In the genomic region with DNA sequence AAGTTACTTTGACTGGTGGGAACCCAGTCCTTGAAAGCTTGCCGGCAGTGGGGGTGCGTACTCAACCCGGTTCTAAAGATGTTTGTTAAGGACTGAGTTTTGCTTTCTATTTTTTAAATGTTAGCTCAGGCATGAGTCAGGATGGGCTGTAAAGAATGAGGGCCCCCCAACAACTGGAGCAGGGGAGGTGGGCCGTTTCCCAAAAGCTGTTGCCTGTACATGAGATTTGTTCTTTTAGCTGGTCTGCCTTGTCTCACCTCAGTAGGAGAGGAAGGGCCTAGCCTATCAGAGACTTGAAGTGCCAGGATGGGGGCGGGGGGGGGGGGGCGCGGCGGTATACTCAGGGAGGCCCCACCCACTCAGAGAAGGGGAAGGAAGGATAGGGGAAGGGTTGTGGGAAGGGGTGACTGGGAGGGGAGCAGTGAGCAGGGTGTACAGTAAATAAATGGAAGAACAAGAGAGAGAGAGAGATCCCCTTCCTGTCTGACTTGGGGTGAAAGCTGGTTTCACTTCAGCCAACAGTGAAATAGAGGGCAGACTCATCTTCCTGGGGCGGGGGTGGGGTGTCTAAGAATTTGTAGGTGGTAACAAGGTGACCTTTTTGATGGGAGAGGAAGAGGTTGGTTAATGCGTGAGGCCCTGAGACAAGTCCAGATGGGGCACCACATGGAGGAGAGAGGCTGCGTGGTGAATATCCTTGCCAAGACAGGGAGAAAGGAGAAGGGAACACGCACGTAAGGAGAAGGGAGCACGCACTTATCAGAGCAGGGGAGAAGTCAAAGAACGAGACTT, we compare ENCODE assay signal across 15 mouse cellular contexts.
DNase-seq lines count a peak whose midpoint lies in the region; ATAC-seq and TF ChIP-seq lines count a peak whose summit lies in the region.
"Had no signal": no experiment of that assay in that cellular context is flagged by ENCODE, and none has a peak within 500 bp of the region (broad histone marks: within the 10 kb centered on the region; RNA-seq: fewer than 3 reads in every experiment).

No protein-coding gene starts in this region.

- TF ChIP-seq EP300 in stomach, postnatal 0 days (optimal IDR thresholded peaks at IDR 0.05) = no peak

- no peak overlapping the region for H3K27ac ChIP-seq in heart, embryonic 15.5 days
- no peak overlapping the region for H3K27ac ChIP-seq in stomach, embryonic 14.5 days (ENCODE audit: low read length)
- no peak overlapping the region for H3K27ac ChIP-seq in stomach, postnatal 0 days (replicated peaks)
- no peak overlapping the region for H3K27ac ChIP-seq in kidney, embryonic 14.5 days (ENCODE audit: low read depth, low read length)
- H3K27ac ChIP-seq: embryonic facial prominence, embryonic 10.5 days; hindbrain, embryonic 15.5 days; kidney, postnatal 0 days; midbrain, embryonic 15.5 days had no signal

- H3K4me2 ChIP-seq in heart, embryonic 15.5 days = peak overlapping the region; percentile 13; the same call in 1 of the 2 replicates
- no peak overlapping the region for H3K4me2 ChIP-seq in stomach, embryonic 14.5 days (replicated peaks; ENCODE audit: low read depth, low read length)
- H3K4me2 ChIP-seq in stomach, postnatal 0 days (replicated peaks; ENCODE audit: low read depth) = no peak overlapping the region
- H3K4me2 ChIP-seq in kidney, embryonic 14.5 days (replicated peaks; ENCODE audit: low read depth, low read length) = no peak overlapping the region
- H3K4me2 ChIP-seq: hindbrain, embryonic 15.5 days; midbrain, embryonic 15.5 days had no signal

- no peaks in the 10 kb centered on the region for H3K27me3 ChIP-seq in heart, embryonic 15.5 days
- no peaks in the 10 kb centered on the region for H3K27me3 ChIP-seq in stomach, embryonic 14.5 days (ENCODE audit: control insufficient read depth, insufficient read depth, low read length)
- no peaks in the 10 kb centered on the region for H3K27me3 ChIP-seq in stomach, postnatal 0 days (ENCODE audit: control insufficient read depth, insufficient read depth, low read length)
- H3K27me3 ChIP-seq in megakaryocyte, embryonic 14.5 days (replicated peaks) = peaks cover 29% of the 10 kb centered on the region
- no peaks in the 10 kb centered on the region for H3K27me3 ChIP-seq in kidney, embryonic 14.5 days (ENCODE audit: control insufficient read depth, insufficient read depth, low read length)
- H3K27me3 ChIP-seq: CH12.LX; hindbrain, embryonic 15.5 days; midbrain, embryonic 15.5 days had no signal

- H3K9me3 ChIP-seq in heart, embryonic 15.5 days (replicated peaks) = no peaks in the 10 kb centered on the region
- H3K9me3 ChIP-seq in stomach, embryonic 14.5 days (ENCODE audit: control insufficient read depth, low read depth, low read length) = no peaks in the 10 kb centered on the region
- H3K9me3 ChIP-seq in stomach, postnatal 0 days (ENCODE audit: control insufficient read depth, low read length) = no peaks in the 10 kb centered on the region
- no peaks in the 10 kb centered on the region for H3K9me3 ChIP-seq in megakaryocyte, embryonic 14.5 days
- no peaks in the 10 kb centered on the region for H3K9me3 ChIP-seq in kidney, embryonic 14.5 days (ENCODE audit: control insufficient read depth, low read length)
- H3K9me3 ChIP-seq: embryonic facial prominence, embryonic 10.5 days; hindbrain, embryonic 15.5 days; midbrain, embryonic 15.5 days had no signal

- no peaks in the 10 kb centered on the region for H3K36me3 ChIP-seq in heart, embryonic 15.5 days
- H3K36me3 ChIP-seq in stomach, embryonic 14.5 days (ENCODE audit: control insufficient read depth, insufficient read depth, low read length) = no peaks in the 10 kb centered on the region
- H3K36me3 ChIP-seq in stomach, postnatal 0 days (ENCODE audit: control insufficient read depth, insufficient read depth, low read length) = no peaks in the 10 kb centered on the region
- no peaks in the 10 kb centered on the region for H3K36me3 ChIP-seq in megakaryocyte, embryonic 14.5 days (replicated peaks; ENCODE audit: low read length)
- H3K36me3 ChIP-seq in kidney, embryonic 14.5 days (ENCODE audit: control insufficient read depth, insufficient read depth, low read length) = no peaks in the 10 kb centered on the region
- H3K36me3 ChIP-seq: embryonic facial prominence, embryonic 10.5 days; hindbrain, embryonic 15.5 days; midbrain, embryonic 15.5 days had no signal

- H3K4me1 ChIP-seq in heart, embryonic 15.5 days (replicated peaks) = peaks cover 7% of the 10 kb centered on the region; the same call in 1 of the 2 replicates
- no peaks in the 10 kb centered on the region for H3K4me1 ChIP-seq in stomach, embryonic 14.5 days (ENCODE audit: control insufficient read depth, insufficient read depth, low read length)
- H3K4me1 ChIP-seq in stomach, postnatal 0 days (replicated peaks; ENCODE audit: control insufficient read depth, insufficient read depth) = no peaks in the 10 kb centered on the region
- peaks cover 25% of the 10 kb centered on the region for H3K4me1 ChIP-seq in megakaryocyte, embryonic 14.5 days
- no peaks in the 10 kb centered on the region for H3K4me1 ChIP-seq in kidney, embryonic 14.5 days (ENCODE audit: control insufficient read depth, insufficient read depth, low read length)
- H3K4me1 ChIP-seq: hindbrain, embryonic 15.5 days had no signal

- TF ChIP-seq CTCF in stomach, postnatal 0 days (IDR thresholded peaks at IDR 0.05; ENCODE audit: low read depth) = no peak

- 63% methylated on average over 11 of the region's 15 CpGs for WGBS in heart, embryonic 15.5 days
- WGBS in stomach, embryonic 14.5 days = 73% methylated on average over 12 of the region's 15 CpGs
- 67% methylated on average over 12 of the region's 15 CpGs for WGBS in stomach, postnatal 0 days
- WGBS in kidney, embryonic 14.5 days = 78% methylated on average over 12 of the region's 15 CpGs

- no peak overlapping the region for H3K4me3 ChIP-seq in heart, embryonic 15.5 days
- H3K4me3 ChIP-seq in stomach, embryonic 14.5 days (ENCODE audit: low read depth, low read length) = no peak overlapping the region
- H3K4me3 ChIP-seq in stomach, postnatal 0 days (ENCODE audit: low read depth, low read length) = no peak overlapping the region
- H3K4me3 ChIP-seq in megakaryocyte, embryonic 14.5 days (replicated peaks) = peak overlapping the region; percentile 81
- H3K4me3 ChIP-seq in kidney, embryonic 14.5 days (ENCODE audit: low read length) = no peak overlapping the region
- H3K4me3 ChIP-seq: embryonic facial prominence, embryonic 10.5 days; hindbrain, embryonic 15.5 days; midbrain, embryonic 15.5 days had no signal

- H3K9ac ChIP-seq in heart, embryonic 15.5 days = no peak overlapping the region
- H3K9ac ChIP-seq in stomach, embryonic 14.5 days (replicated peaks; ENCODE audit: low read depth, low read length) = no peak overlapping the region
- H3K9ac ChIP-seq in stomach, postnatal 0 days (ENCODE audit: low read length) = no peak overlapping the region
- no peak overlapping the region for H3K9ac ChIP-seq in kidney, embryonic 14.5 days (ENCODE audit: low read depth, low read length)
- H3K9ac ChIP-seq: hindbrain, embryonic 15.5 days; midbrain, embryonic 15.5 days had no signal

- ATAC-seq in heart, embryonic 15.5 days (replicated peaks; ENCODE audit: insufficient number of reproducible peaks, insufficient read depth, low FRiP score, low read depth) = no peak
- 0 out of 2 replicates have a peak, but pooled peaks have one; percentile 49 for ATAC-seq in stomach, embryonic 14.5 days (ENCODE audit: insufficient number of reproducible peaks, insufficient read depth, low FRiP score, low read depth)
- ATAC-seq in stomach, postnatal 0 days (ENCODE audit: low FRiP score, low TSS enrichment) = no peak
- no peak for ATAC-seq in kidney, embryonic 14.5 days (ENCODE audit: low FRiP score, low TSS enrichment)
- ATAC-seq: midbrain, embryonic 15.5 days had no signal

- DNase-seq in heart, adult 8-10 months (ENCODE audit: low spot score) = no peak
- no peak for DNase-seq in stomach, postnatal 0 days (ENCODE audit: low spot score)
- no peak for DNase-seq in right cerebral cortex, adult 18-20 months
- DNase-seq: adrenal gland, adult 2 months; cerebellum, adult 9-10 months; lung, adult 18-20 months had no signal
